Mouse (Mus musculus) fat pad, adult 2 months (tissue): ENCODE data around the gene Cacna1g.

Source experiments
- DNase-seq: peaks from one replicate; pipeline ENCODE4 v3.0.0-alpha.2; 2011; ENCODE audit warnings: low read depth, low spot score; ENCODE audit errors: extremely low read depth

Cacna1g gene

DNA sequence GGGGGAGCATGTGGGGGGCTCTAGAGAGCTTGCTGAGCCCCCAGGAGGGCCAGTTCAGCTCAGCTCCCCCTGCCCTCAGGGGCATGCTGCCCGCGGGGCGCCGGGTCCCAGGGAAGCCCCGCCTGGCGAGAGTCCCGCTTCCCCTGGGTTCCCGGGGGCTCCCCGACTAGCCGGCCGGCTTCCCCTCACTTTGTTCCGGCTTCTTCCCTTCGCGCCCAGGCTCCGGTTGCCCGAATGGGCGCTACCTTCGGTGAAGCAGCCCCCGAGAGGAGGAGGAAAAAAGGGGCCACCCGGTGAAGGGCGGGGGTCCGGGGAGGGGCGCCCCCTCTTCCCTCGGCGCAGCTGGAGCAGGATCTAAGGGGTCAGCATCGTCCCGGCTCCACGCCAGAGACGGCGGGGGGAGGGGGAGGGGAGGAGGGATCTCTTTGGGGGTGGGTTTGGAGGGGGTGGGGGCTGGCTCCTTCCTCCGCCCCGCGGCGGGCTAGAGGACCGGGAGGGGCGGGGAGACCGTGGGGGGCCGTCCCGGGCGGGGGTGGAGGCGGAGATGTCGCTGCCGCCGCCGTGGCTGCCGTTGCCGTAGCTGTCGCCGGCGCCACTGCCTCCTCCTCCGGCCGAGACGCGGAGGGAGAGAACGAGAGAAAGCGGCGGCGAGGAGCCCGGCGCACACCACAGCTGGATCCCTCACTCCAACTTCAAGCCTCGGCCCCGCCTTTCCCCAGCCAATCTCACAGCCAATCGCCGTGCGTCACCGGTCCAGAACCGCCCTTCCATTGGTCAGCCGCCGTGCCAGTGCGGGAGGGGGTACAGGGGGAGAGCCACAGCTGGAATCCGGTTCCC, at the start of gene Cacna1g:
Cacna1g (minus strand) TSS at position 492 of the 837 bp plus-strand sequence.
- no peak for DNase-seq

DNA sequence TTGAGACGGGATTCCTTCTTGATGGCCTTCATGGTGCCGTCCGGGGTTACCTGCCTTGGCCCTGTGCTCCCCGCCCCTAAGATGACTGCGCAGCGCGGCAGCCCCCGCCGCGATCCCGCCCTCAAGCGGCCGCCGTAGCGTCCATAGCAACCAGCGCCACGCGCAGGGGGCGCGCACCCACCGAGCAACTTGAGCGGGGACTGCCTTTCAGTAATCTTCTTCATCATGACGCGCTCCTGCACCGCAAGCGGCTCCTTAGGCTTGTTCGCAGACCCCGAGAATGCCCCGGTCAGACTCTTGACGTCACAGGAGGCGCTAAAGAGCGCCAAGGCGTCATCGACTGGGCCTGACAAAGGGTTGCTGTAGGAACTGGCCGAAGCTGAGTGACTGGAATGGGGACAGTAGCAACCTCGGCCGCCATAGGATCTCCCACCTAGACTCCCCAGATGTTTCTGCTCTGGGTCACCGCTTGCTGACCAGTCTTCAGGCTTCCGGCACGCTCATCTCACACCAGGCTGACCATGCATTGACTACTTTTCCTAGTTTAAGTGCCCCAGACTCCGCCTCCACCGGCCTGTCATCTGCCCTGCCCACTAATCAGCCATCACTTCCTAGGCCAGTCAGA, 47.3 kb upstream of the Cacna1g start, which contains the start of gene Mycbpap:
Mycbpap (minus strand) TSS at position 524 of the 625 bp plus-strand sequence.
- DNase-seq, result no peak

DNA sequence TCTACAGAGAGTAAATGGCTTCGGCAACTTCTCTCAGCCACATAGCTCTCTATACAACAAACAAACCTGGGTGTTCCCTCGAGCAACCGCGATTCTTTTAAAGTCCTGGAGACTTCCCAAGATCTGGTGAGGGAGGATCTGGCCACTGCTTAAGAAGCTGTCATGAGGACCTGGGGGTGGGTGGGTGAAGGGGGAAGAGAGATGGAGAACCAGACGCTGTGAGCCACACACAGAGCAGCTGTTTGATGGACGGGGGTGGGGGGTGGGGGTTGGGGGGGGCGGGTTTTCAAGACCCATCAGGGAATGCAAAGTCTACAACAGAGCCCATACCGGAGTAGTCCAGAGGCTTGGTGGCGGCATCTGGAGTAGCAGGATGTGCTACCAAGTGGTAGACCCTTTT, 39.5 kb upstream of the Cacna1g start:
- DNase-seq, result no peak

DNA sequence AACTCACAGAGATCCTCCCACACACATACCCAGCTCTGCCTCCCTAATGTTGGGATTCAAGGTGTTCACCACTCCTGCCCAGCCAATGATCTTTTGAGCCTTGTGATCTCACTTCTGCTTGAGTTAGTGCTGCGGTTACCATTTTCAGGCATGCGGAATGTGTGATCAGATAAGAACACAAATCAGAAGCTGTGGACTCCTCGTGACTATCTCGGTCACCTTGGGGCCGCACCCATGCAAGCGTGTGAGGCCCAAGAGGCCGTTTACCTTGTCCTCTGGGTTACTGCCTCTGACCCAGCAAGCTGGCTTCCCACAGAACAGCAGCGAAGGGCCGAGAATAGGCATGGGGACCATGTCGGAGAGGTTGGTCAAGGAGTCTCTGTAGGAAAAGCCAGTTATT, 35.0 kb upstream of the Cacna1g start:
- DNase-seq, result no peak

DNA sequence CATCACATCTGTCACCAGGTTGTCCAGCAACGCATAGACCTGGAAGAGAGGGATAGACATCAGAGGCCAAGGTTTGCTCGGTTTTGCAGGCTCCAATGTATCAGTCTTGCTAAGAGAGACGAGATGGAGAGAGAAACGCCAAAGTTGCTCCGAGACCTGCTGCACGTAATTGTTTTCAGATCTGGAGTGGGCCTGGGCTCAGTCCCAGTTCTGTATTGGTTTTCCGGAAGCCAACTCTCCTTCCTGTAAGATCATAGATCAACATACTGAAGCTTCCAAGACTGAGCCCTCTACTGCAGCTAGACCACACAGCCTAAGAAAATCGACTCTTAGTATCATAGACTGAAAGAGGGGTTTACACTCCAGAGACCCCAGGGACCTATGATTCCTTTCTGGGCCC, 27.5 kb upstream of the Cacna1g start:
- DNase-seq, result no peak

DNA sequence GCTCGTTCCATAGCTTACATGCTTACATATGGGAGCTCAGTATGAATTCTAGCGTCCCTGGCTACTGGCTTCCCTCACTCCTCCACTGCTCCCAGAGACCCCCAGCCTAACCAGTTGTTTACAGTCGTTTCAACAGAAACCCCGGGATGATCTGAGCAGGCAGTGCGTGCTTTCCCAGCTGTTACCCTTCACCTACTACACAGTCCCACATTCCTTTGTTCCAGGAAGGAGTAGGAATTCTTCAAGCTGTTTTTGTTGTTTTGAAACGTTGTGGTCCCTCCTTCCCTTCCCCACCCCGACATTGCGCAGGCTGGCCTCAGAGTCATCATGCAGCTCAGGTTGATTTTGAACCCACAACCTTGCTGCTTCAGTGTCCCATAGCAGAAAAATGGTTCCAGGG, 26.4 kb upstream of the Cacna1g start:
- DNase-seq, result no peak

DNA sequence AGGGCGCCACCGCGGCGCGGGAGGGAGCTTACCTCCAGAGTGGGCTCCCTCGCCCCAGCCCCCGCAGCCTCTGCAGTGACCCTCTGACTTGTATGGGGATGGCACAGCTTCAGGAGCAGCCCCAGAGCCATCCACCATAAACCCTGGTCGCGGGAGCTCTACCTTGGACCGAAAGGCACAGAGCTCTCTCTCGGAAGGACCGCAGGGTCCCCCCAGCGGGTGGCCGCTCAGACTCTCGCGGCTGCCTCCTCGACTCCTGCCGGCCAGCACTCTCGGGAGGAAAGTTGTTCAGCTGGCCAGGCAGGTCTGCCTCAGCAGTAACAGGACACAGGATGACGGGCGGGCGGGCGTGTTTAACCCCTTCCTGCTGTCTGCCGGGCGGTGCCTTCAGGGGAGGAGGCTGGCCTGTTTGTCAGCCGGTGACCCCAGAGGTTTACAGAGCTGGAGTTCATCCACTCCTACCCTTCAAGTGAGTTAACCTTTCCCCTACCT, 25.7 kb upstream of the Cacna1g start, which contains the start of gene Epn3:
Epn3 (minus strand) TSS at position 314 of the 492 bp plus-strand sequence.
- DNase-seq, result no peak

DNA sequence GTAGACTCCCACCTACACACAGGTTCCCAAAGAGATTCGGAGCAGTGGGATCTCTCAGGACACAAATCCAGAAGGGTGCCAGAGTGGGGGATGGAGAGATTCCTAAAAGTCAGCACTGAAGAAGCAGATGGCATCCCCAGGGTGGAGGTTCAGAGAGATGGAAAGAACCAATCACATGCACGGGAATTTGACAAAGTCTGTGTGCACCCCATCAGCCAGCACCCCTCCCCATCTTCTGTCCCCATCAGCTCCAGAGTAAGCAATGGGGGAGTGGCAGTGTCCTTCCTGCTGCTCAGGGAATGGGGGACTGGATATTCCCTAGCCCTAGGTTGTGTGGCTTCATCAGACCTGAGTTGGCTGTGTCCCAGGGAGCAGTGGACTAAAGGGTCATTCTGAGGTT, 25.0 kb upstream of the Cacna1g start:
- DNase-seq, result no peak

DNA sequence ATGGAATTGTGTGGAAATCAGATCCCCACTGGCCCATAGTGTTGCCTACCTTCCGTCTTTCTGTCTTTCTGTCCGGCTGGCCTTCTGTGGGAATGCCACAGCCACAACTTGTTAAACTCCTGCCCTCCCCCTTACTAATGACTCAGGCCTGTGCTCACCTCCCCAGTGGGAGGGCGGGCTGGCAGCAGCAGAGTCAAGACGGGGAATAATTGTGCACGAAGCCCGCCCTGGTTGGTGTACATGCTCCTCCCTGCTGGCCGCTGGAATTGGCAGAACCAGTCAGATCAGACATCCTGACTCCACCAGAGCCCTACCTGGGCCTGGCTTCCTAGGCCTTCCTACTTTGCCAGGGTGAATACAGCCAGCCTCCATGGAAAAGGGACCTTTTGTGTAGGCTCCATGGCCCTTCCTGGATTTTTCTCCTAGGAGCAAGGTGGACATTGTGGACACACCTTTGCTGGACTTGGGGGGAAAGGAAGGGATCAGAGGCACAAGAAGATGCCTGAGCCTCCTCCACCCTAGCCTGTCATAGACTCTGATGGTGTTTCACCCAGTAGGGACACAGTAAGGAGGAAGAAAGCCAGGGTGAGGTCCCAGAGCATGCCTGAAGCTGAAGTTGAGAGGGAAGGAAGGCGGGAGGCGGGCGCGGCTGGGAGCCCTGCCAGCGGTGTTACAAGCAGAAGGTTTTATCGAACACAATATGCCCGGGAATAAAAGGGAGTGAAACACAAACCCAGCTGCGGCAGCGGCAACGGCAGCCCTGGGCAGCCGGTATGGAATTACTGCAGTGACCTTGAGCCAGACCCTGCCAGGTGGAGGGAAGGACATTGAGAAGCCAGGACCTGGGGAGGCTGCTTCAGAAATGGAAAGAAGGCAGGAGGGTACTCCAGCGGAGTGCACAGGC, 24.3 kb upstream of the Cacna1g start:
- DNase-seq, result peak; percentile 30

DNA sequence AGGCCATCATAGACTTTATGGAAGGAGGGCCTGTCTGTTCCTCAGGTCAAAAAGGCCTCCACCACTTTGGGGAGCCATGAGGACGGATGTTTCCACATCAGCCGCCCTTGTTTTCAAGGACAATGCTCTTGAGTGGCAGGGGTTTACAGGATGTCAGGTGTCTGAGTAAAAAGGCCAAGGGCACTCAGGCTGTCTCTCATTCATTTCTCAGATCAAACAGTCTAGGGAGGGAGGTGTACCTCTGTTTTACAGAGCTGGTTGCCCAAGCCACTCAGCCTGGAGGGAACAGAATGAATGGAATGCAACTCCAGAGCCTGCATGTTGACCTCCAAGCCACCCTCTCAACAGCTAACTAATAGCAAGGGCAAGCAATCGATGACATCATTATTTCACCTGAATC, 21.4 kb upstream of the Cacna1g start:
- DNase-seq, result no peak

DNA sequence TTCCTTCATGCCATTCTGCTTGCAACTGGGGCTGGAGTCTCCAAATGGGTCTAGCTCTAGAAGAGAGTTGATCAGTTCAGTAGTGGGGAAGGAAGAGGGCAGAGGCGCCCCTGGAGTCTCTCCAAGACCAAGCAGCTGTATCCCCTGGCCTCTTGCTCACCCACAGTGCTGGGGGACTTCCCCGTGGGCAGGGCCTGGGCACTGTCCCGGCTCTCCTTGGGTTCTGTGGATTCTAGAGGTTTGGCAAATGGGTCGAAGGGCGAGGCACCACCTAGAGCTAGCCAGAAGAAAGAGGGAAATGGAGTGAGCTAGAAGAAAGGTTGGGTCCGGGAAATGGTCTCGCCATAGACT, 17.7 kb upstream of the Cacna1g start:
- DNase-seq, result no peak

- no peak for DNase-seq
Measured at GRCm38 (mm10) chr11:94491035-94491748, 17.2 kb upstream of the Cacna1g start.

GRCm38 (mm10) chr11:94489745-94490144, 15.7 kb upstream of the Cacna1g start:
- DNase-seq, result no peak

DNA sequence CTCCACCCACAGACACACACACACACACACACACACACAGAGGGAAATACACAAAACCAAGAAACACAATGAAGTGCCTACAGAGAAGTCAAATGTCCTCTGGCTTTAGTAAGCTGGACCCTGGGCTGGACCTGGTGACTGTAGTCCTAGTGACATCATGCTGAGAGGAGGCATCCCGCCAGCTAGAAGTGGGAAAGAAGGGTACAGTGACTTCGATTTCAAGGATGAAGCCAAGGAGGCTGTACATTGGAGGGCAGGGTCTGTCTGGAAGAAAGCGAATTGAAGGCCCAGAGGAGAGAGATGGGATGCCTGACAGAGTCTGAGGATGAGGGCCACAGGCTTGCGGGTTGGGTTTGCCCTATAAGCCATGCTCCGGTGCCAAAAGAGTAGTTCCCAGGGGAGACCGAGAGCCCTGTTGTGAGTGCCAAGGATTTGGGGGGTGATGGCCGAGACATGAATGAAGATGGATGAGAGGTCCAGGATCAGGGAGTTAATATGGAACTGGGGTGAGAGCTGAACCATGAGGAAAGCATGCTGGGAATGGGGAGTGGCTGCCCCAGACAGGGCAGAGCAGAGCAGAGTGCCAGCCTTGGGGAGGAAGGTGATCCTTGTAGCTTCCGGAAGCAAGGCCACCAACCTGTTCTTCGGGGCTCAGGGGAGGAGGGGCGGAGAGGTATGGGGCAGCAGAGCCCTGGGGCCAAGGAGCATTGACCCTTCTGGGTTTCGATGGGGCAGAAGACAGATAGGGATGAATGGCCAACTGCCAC, 15.0 kb upstream of the Cacna1g start:
- no peak for DNase-seq

DNA sequence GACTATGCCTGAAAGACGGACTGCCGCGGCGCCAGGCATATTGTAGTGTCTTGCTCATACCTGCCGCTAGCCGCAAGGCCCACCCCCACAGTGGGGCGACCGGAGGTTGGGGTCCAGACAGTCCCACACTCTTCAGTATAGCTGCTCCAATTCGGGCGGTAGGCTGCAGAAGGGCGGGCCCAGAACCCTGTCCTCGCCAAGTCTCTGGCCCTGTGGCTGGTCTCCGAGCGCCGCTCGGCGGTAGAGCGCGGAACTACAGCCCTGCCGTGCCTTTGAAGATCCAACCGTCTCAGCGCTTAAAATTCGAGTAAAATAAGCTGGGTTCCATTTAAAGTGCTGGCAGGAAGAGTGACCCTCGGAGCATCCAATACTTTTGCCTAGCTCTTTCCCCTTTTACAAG, 12.0 kb upstream of the Cacna1g start, which contains the start of gene Spata20:
Spata20 (minus strand) TSS at position 179 of the 400 bp plus-strand sequence.
- no peak for DNase-seq

- no peak for DNase-seq
Measured at GRCm38 (mm10) chr11:94485223-94485622, 11.2 kb upstream of the Cacna1g start.

- no peak for DNase-seq
Measured at GRCm38 (mm10) chr11:94484636-94485035, 10.6 kb upstream of the Cacna1g start.

DNA sequence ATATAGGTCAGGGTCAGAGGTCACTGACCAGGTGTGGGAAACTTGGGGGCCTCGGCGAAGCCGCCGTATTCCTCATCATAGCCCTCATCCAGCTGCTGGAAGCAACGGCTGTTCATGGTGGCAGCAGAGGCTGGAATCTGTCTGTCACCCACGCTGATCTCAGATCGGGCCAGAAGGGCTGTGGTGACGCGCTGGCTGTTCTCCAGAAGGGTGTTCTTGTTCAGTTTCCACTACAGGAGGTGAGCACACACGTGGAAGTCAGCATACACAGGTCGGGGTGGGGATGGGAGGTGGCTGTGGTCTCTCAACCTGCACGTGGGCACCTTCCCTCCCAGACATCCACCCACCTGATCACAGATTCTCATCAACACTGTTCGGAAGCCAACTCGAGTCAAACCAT, 9.9 kb upstream of the Cacna1g start:
- no peak for DNase-seq

GRCm38 (mm10) chr11:94483436-94483835, 9.4 kb upstream of the Cacna1g start:
- DNase-seq, result no peak

DNA sequence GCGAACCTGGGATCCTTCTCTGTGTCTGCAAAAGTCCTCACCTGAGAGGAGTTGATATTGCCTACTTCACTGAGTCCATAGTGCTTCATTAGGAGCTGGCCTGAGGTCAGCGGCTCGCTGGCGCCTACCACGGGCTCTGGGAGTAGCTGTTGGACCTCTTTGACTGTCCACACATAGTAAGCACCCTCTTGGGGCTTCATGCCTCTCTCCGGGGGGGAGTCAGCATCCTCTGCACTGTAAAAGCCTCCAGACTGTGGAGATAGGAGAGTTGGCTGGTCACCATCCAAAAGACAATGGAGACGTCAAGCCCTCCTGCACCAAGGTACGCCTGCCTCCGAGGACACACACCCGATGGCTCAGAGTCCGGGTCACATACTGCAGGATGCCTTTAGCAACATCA, 8.7 kb upstream of the Cacna1g start:
- DNase-seq, result no peak
